Mouse (Mus musculus): Measurements from ENCODE around the gene Serpina9.

GRCm38 (mm10) chr12:104015280-104015679 is 1.7 kb upstream of the Serpina9 start:
- TF ChIP-seq ZNF384 (IDR thresholded peaks at IDR 0.05; ENCODE audit: low read depth, low read length) (no peak), ZC3H11A (IDR thresholded peaks at IDR 0.05; ENCODE audit: borderline replicate concordance, low read depth, low read length) (no peak), MAFK (IDR thresholded peaks at IDR 0.05; ENCODE audit: insufficient read depth, low read depth, low read length) (no peak), HCFC1 (IDR thresholded peaks at IDR 0.05; ENCODE audit: borderline replicate concordance, insufficient read depth, low read length) (no peak)

Measured in ES-E14 (cell line).